ENCODE assay signal across 9 mouse cellular contexts in genomic region chr12:86770261-86770670, GRCm38 (mm10). TPM values are rescaled to one million over a fixed set of nuclear protein-coding genes. Genes with fewer than 3 reads are reported as not detected.
DNase-seq lines count a peak whose midpoint lies in the region; ATAC-seq and TF ChIP-seq lines count a peak whose summit lies in the region.
"Had no signal": no experiment of that assay in that cellular context is flagged by ENCODE, and none has a peak within 500 bp of the region (broad histone marks: within the 10 kb centered on the region; RNA-seq: fewer than 3 reads in every experiment).

No protein-coding gene starts in this region.

- H3K4me2 ChIP-seq in hindbrain, embryonic 13.5 days = no peak overlapping the region
- H3K4me2 ChIP-seq in hindbrain, embryonic 12.5 days (replicated peaks) = no peak overlapping the region
- H3K4me2 ChIP-seq in forebrain, embryonic 12.5 days = no peak overlapping the region
- no peak overlapping the region for H3K4me2 ChIP-seq in stomach, embryonic 14.5 days (replicated peaks; ENCODE audit: low read depth, low read length)

- H3K4me1 ChIP-seq in hindbrain, embryonic 13.5 days (replicated peaks) = peaks cover 23% of the 10 kb centered on the region
- H3K4me1 ChIP-seq in hindbrain, embryonic 12.5 days = peaks cover 20% of the 10 kb centered on the region
- peaks cover 34% of the 10 kb centered on the region for H3K4me1 ChIP-seq in forebrain, embryonic 12.5 days
- peaks cover 14% of the 10 kb centered on the region for H3K4me1 ChIP-seq in lung, adult 2 months (ENCODE audit: control insufficient read depth, insufficient read depth, low read length)
- H3K4me1 ChIP-seq in stomach, embryonic 14.5 days (ENCODE audit: control insufficient read depth, insufficient read depth, low read length) = no peaks in the 10 kb centered on the region; the same call in 1 of the 2 replicates

- H3K27me3 ChIP-seq in hindbrain, embryonic 13.5 days = 0 out of 2 replicates have a peak, but pooled peaks cover 3% of the 10 kb centered on the region
- no peaks in the 10 kb centered on the region for H3K27me3 ChIP-seq in hindbrain, embryonic 12.5 days
- H3K27me3 ChIP-seq in forebrain, embryonic 12.5 days = peaks cover 4% of the 10 kb centered on the region; the same call in 1 of the 2 replicates
- no peaks in the 10 kb centered on the region for H3K27me3 ChIP-seq in stomach, embryonic 14.5 days (ENCODE audit: control insufficient read depth, insufficient read depth, low read length)

- no peak overlapping the region for H3K9ac ChIP-seq in hindbrain, embryonic 13.5 days
- H3K9ac ChIP-seq in hindbrain, embryonic 12.5 days = no peak overlapping the region
- no peak overlapping the region for H3K9ac ChIP-seq in forebrain, embryonic 12.5 days
- H3K9ac ChIP-seq in stomach, embryonic 14.5 days (replicated peaks; ENCODE audit: low read depth, low read length) = no peak overlapping the region

- DNase-seq in adrenal gland, adult 8-10 months = peak; percentile 72
- DNase-seq in heart, postnatal 36 days = peak; percentile 74 to 77
- peak; percentile 65 for DNase-seq in lung, adult 2 months

- peak overlapping the region; percentile 56; the same call in 1 of the 2 replicates for H3K27ac ChIP-seq in hindbrain, embryonic 13.5 days
- H3K27ac ChIP-seq in hindbrain, embryonic 12.5 days = no peak overlapping the region
- H3K27ac ChIP-seq in forebrain, embryonic 12.5 days = peak overlapping the region; percentile 54; the same call in 1 of the 2 replicates
- peak overlapping the region; percentile 48; the same call in 1 of the 2 replicates for H3K27ac ChIP-seq in stomach, embryonic 14.5 days (ENCODE audit: low read length)

- H3K9me3 ChIP-seq in hindbrain, embryonic 13.5 days = no peaks in the 10 kb centered on the region
- H3K9me3 ChIP-seq in hindbrain, embryonic 12.5 days (replicated peaks) = no peaks in the 10 kb centered on the region
- H3K9me3 ChIP-seq in forebrain, embryonic 12.5 days = no peaks in the 10 kb centered on the region
- no peaks in the 10 kb centered on the region for H3K9me3 ChIP-seq in stomach, embryonic 14.5 days (ENCODE audit: control insufficient read depth, low read depth, low read length)

- ATAC-seq in hindbrain, embryonic 13.5 days (ENCODE audit: low FRiP score) = no peak
- no peak for ATAC-seq in hindbrain, embryonic 12.5 days (ENCODE audit: low FRiP score)
- no peak for ATAC-seq in forebrain, embryonic 12.5 days (ENCODE audit: low FRiP score)
- 0 out of 2 replicates have a peak, but pooled peaks have one; percentile 7 for ATAC-seq in stomach, embryonic 14.5 days (ENCODE audit: insufficient number of reproducible peaks, insufficient read depth, low FRiP score, low read depth)
- no peak for ATAC-seq in megakaryocyte, adult 5-6 weeks (ENCODE audit: poor library complexity, severe bottlenecking)

- intact Hi-C loops in heart, postnatal 36 days (cut with DNase I) = loop anchor here (1.0 kb wide), 1 partner anchor 136 kb away; no protein-coding TSS in a partner anchor

- H3K36me3 ChIP-seq in hindbrain, embryonic 13.5 days = no peaks in the 10 kb centered on the region
- no peaks in the 10 kb centered on the region for H3K36me3 ChIP-seq in hindbrain, embryonic 12.5 days
- no peaks in the 10 kb centered on the region for H3K36me3 ChIP-seq in forebrain, embryonic 12.5 days (replicated peaks)
- H3K36me3 ChIP-seq in stomach, embryonic 14.5 days (ENCODE audit: control insufficient read depth, insufficient read depth, low read length) = no peaks in the 10 kb centered on the region

- TF ChIP-seq POLR2A in lung, adult 2 months (IDR thresholded peaks at IDR 0.05; ENCODE audit: borderline replicate concordance, extremely low read depth, low read depth, low read length) = peak; percentile 49; the same call in 1 of the 2 replicates

- H3K4me3 ChIP-seq in hindbrain, embryonic 13.5 days = no peak overlapping the region
- H3K4me3 ChIP-seq in hindbrain, embryonic 12.5 days = no peak overlapping the region
- H3K4me3 ChIP-seq in forebrain, embryonic 12.5 days (replicated peaks) = no peak overlapping the region
- H3K4me3 ChIP-seq in lung, adult 2 months (replicated peaks; ENCODE audit: extremely low read depth, low read depth, low read length) = no peak overlapping the region
- no peak overlapping the region for H3K4me3 ChIP-seq in stomach, embryonic 14.5 days (ENCODE audit: low read depth, low read length)

- TF ChIP-seq CTCF in lung, adult 2 months (IDR thresholded peaks at IDR 0.05; ENCODE audit: insufficient read depth, low read length) = no peak

- 19% methylated on average over 4 of the region's 4 CpGs for WGBS in hindbrain, embryonic 13.5 days
- 25% methylated on average over 4 of the region's 4 CpGs for WGBS in hindbrain, embryonic 12.5 days
- 27% methylated on average over 4 of the region's 4 CpGs for WGBS in forebrain, embryonic 12.5 days
- WGBS in lung, adult 2 months = 9% methylated on average over 4 of the region's 4 CpGs
- 21% methylated on average over 4 of the region's 4 CpGs for WGBS in stomach, embryonic 14.5 days

RNA-seq across cellular contexts. Expression of gene Lrrc74a, which starts 36.1 kb away (rescaled TPM):
- polyA plus RNA-seq in hindbrain, embryonic 13.5 days (2015; fragmentation: Nextera tagmentation; extraction: Ambion mirVana) = not detected in 2 replicates
- not detected in 2 replicates for polyA plus RNA-seq in hindbrain, embryonic 12.5 days (2016; fragmentation: Nextera tagmentation; extraction: Ambion mirVana)
- total RNA-seq in adrenal gland, adult 8-10 months (2022) = not detected
- not detected in 2 replicates for polyA plus RNA-seq in forebrain, embryonic 12.5 days (2016; fragmentation: Nextera tagmentation; extraction: Ambion mirVana)
- total RNA-seq in heart, postnatal 36 days (2021) = not detected
- not detected in 2 replicates for polyA plus RNA-seq in lung, adult 2 months (2012; rRNA removed)
- polyA plus RNA-seq in stomach, embryonic 14.5 days (2014; fragmentation: Nextera tagmentation; extraction: Ambion mirVana) = not detected in 2 replicates
- total RNA-seq in megakaryocyte, adult 5-6 weeks (2015) = not detected in 2 replicates
- not detected in 2 replicates for total RNA-seq in megakaryocyte, adult 5-6 weeks (2017)
- total RNA-seq: CH12.LX had no signal

RNA-seq across cellular contexts. Expression of gene Angel1, which starts 44.0 kb away (rescaled TPM):
- 12.6 TPM in 2 replicates for polyA plus RNA-seq in hindbrain, embryonic 13.5 days (2015; fragmentation: Nextera tagmentation; extraction: Ambion mirVana)
- 15.8 and 17.0 TPM in 2 replicates for polyA plus RNA-seq in hindbrain, embryonic 12.5 days (2016; fragmentation: Nextera tagmentation; extraction: Ambion mirVana)
- 1 to 10 TPM; 2.7 to 6.6 (median 4.6) TPM for total RNA-seq in adrenal gland, adult 8-10 months (2022)
- 13.3 and 13.6 TPM in 2 replicates for polyA plus RNA-seq in forebrain, embryonic 12.5 days (2016; fragmentation: Nextera tagmentation; extraction: Ambion mirVana)
- 1 to 10 TPM; 3.2 to 4.4 TPM for total RNA-seq in heart, postnatal 36 days (2021)
- polyA plus RNA-seq in lung, adult 2 months (2012; rRNA removed) = 5.7 and 7.3 TPM in 2 replicates
- polyA plus RNA-seq in stomach, embryonic 14.5 days (2014; fragmentation: Nextera tagmentation; extraction: Ambion mirVana) = 8.7 and 10.2 TPM in 2 replicates
- total RNA-seq in megakaryocyte, adult 5-6 weeks (2015) = 0.22 and 1.1 TPM in 2 replicates
- total RNA-seq in megakaryocyte, adult 5-6 weeks (2017) = 0.37 and 0.66 TPM in 2 replicates
